Mouse (Mus musculus) macrophage (primary cell): ENCODE measurements around the gene Ccdc148. TPM values are rescaled to one million over a fixed set of nuclear protein-coding genes. Genes with fewer than 3 reads are reported as not detected.

Experiments
- H3K27ac ChIP-seq: fragments of 350-480 bp; formaldehyde crosslinking; 2 replicates; pipeline ENCODE4 v1.9.0; 2021
- H3K36me3 ChIP-seq: fragments of 350-480 bp; formaldehyde crosslinking; 2 replicates; pipeline ENCODE4 v1.9.0; 2021; ENCODE audit errors: inconsistent target
- H3K4me3 ChIP-seq: fragments of 350-480 bp; formaldehyde crosslinking; 2 replicates; pipeline ENCODE4 v1.9.0; 2021; ENCODE audit errors: inconsistent target
- H3K79me2 ChIP-seq: fragments of 350-480 bp; formaldehyde crosslinking; 2 replicates; pipeline ENCODE4 v1.9.0; 2021; ENCODE audit errors: inconsistent target
- WGBS: methylation state at CpG from one replicate; pipeline ENCODE4 v1.1.7; 2026; ENCODE audit warnings: inconsistent platforms; ENCODE audit not compliant: missing documents; 5-methylcytosine and 5-hydroxymethylcytosine counted together
- polyA plus RNA-seq: library from polyadenylated mRNA; stranded (reverse); fragments of 250-400 nt; gene quantifications from 3 replicates; pipeline ENCODE4 v1.2.4, GENCODE M21; 2018; ENCODE audit warnings: inconsistent platforms

Gene Ccdc148
- polyA plus RNA-seq, 1 experiment from 2014 or later = 14.4 TPM

- Histone ChIP-seq H3K79me2 (no peaks in the 10 kb centered on the region), H3K27ac (no peak overlapping the region), H3K36me3 (no peaks in the 10 kb centered on the region), H3K4me3 (no peak overlapping the region)
- 65% methylated on average over 8 of the region's 9 CpGs for WGBS
Measured at GRCm38 (mm10) chr2:58971507-58972275, 188.8 kb downstream of the Ccdc148 start.

- Histone ChIP-seq H3K36me3 (no peaks in the 10 kb centered on the region), H3K79me2 (no peaks in the 10 kb centered on the region), H3K27ac (no peak overlapping the region), H3K4me3 (no peak overlapping the region)
- WGBS = 93% methylated on average over 2 of the region's 2 CpGs
Measured at GRCm38 (mm10) chr2:58956770-58957300, 203.6 kb downstream of the Ccdc148 start.

- no peak overlapping the region for H3K27ac ChIP-seq
- no peak overlapping the region for H3K4me3 ChIP-seq
- no peaks in the 10 kb centered on the region for H3K36me3 ChIP-seq
- WGBS = 100% methylated on average over 2 of the region's 2 CpGs
- no peaks in the 10 kb centered on the region for H3K79me2 ChIP-seq
Measured at GRCm38 (mm10) chr2:58956351-58956750, 204.1 kb downstream of the Ccdc148 start.

- 95% methylated on average over 3 of the region's 3 CpGs for WGBS
Measured at GRCm38 (mm10) chr2:58952101-58952500, 208.4 kb downstream of the Ccdc148 start.

GRCm38 (mm10) chr2:58948796-58949195 lies 211.7 kb downstream of the Ccdc148 start:
- Histone ChIP-seq H3K4me3 (no peak overlapping the region), H3K36me3 (no peaks in the 10 kb centered on the region), H3K79me2 (no peaks in the 10 kb centered on the region), H3K27ac (no peak overlapping the region)
- 86% methylated on average over 7 of the region's 7 CpGs for WGBS

More at GRCm38 (mm10) chr2:58952101-58952500, 208.4 kb downstream of the Ccdc148 start:
- Histone ChIP-seq H3K36me3 (no peaks in the 10 kb centered on the region), H3K4me3 (no peak overlapping the region), H3K79me2 (no peaks in the 10 kb centered on the region), H3K27ac (no peak overlapping the region)

GRCm38 (mm10) chr2:58941361-58941760 lies 219.1 kb downstream of the Ccdc148 start:
- H3K27ac ChIP-seq = no peak overlapping the region
- H3K79me2 ChIP-seq = no peaks in the 10 kb centered on the region
- no peaks in the 10 kb centered on the region for H3K36me3 ChIP-seq
- no peak overlapping the region for H3K4me3 ChIP-seq
- 88% methylated on average over 4 of the region's 4 CpGs for WGBS

GRCm38 (mm10) chr2:58925551-58925950 lies 234.9 kb downstream of the Ccdc148 start:
- H3K4me3 ChIP-seq = no peak overlapping the region
- no peaks in the 10 kb centered on the region for H3K36me3 ChIP-seq
- H3K27ac ChIP-seq = no peak overlapping the region
- no peaks in the 10 kb centered on the region for H3K79me2 ChIP-seq
- WGBS = 100% methylated on average over 2 of the region's 2 CpGs

- no peaks in the 10 kb centered on the region for H3K36me3 ChIP-seq
- WGBS = 98% methylated on average over 4 of the region's 4 CpGs
- H3K4me3 ChIP-seq = no peak overlapping the region
- H3K27ac ChIP-seq = no peak overlapping the region
- no peaks in the 10 kb centered on the region for H3K79me2 ChIP-seq
Measured at GRCm38 (mm10) chr2:58918351-58918750, 242.1 kb downstream of the Ccdc148 start.

- Histone ChIP-seq H3K4me3 (no peak overlapping the region), H3K36me3 (no peaks in the 10 kb centered on the region), H3K79me2 (no peaks in the 10 kb centered on the region), H3K27ac (no peak overlapping the region)
- WGBS = 97% methylated on average over 8 of the region's 9 CpGs
Measured at GRCm38 (mm10) chr2:58912339-58912738, 248.1 kb downstream of the Ccdc148 start.

- Histone ChIP-seq H3K4me3 (no peak overlapping the region), H3K36me3 (no peaks in the 10 kb centered on the region), H3K79me2 (no peaks in the 10 kb centered on the region), H3K27ac (no peak overlapping the region)
- 4% methylated on average over 14 of the region's 14 CpGs for WGBS
Measured at GRCm38 (mm10) chr2:58906814-58907516, 253.5 kb downstream of the Ccdc148 start.

- 54% methylated on average over 4 of the region's 4 CpGs for WGBS
- Histone ChIP-seq H3K4me3 (no peak overlapping the region), H3K36me3 (no peaks in the 10 kb centered on the region), H3K27ac (no peak overlapping the region), H3K79me2 (no peaks in the 10 kb centered on the region)
Measured at GRCm38 (mm10) chr2:58905057-58905456, 255.4 kb downstream of the Ccdc148 start.

- Histone ChIP-seq H3K79me2 (no peaks in the 10 kb centered on the region), H3K27ac (no peak overlapping the region), H3K4me3 (no peak overlapping the region), H3K36me3 (no peaks in the 10 kb centered on the region)
- WGBS = 80% methylated on average over 3 of the region's 3 CpGs
Measured at GRCm38 (mm10) chr2:58879876-58880275, 280.6 kb downstream of the Ccdc148 start.

GRCm38 (mm10) chr2:58859134-58859533 lies 301.3 kb downstream of the Ccdc148 start, which contains the start of gene Gm11099:
Gene Gm11099, plus strand, starts transcription at chr2:58859434.
- 93% methylated on average over 5 of the region's 5 CpGs for WGBS
- Histone ChIP-seq H3K27ac (no peak within 1 kb of the TSS), H3K4me3 (no peak within 1 kb of the TSS), H3K36me3 (no peaks in the 10 kb centered on the region), H3K79me2 (no peaks in the 10 kb centered on the region)

GRCm38 (mm10) chr2:58844499-58844898 lies 316.0 kb downstream of the Ccdc148 start:
- WGBS = 38% methylated on average over 10 of the region's 10 CpGs

GRCm38 (mm10) chr2:58842443-58842842 lies 318.0 kb downstream of the Ccdc148 start:
- Histone ChIP-seq H3K4me3 (no peak overlapping the region), H3K27ac (no peak overlapping the region), H3K79me2 (no peaks in the 10 kb centered on the region), H3K36me3 (no peaks in the 10 kb centered on the region)
- 93% methylated on average over 4 of the region's 4 CpGs for WGBS

More at GRCm38 (mm10) chr2:58844499-58844898, 316.0 kb downstream of the Ccdc148 start:
- H3K4me3 ChIP-seq = no peak overlapping the region
- no peak overlapping the region for H3K27ac ChIP-seq
- H3K79me2 ChIP-seq = no peaks in the 10 kb centered on the region
- H3K36me3 ChIP-seq = no peaks in the 10 kb centered on the region
